Mouse (Mus musculus) hindbrain, postnatal 0 days (tissue): Measurements from ENCODE around the gene Hist1h2ab. TPM values are rescaled to one million over a fixed set of nuclear protein-coding genes. Genes with fewer than 3 reads are reported as not detected.
A peak's percentile ranks its signal among the peaks of the same experiment; 100 is the strongest.

Experiments
- ATAC-seq: fragments of 200-750 bp; cut with Nextera tagmentation; 2 replicates; pipeline ENCODE4 v1.8.0; 2017; ENCODE audit warnings: mild to moderate bottlenecking, moderate TSS enrichment, moderate library complexity
- DNase-seq: peaks from one replicate; pipeline ENCODE4 v3.0.0-alpha.2; 2015; ENCODE audit warnings: low spot score
- H3K27ac ChIP-seq: fragments of 300-500 bp; sonication (generic); 2 replicates; pipeline ENCODE4 v1.5.1; 2014; ENCODE audit warnings: mild to moderate bottlenecking
- H3K27me3 ChIP-seq: fragments of 300-500 bp; sonication (generic); 2 replicates; pipeline ENCODE4 v1.6.1; 2014; ENCODE audit warnings: low read length, mixed read lengths; ENCODE audit not compliant: insufficient read depth
- H3K36me3 ChIP-seq: fragments of 300-500 bp; sonication (generic); 2 replicates; pipeline ENCODE4 v1.6.1; 2014; ENCODE audit warnings: low read length, mixed read lengths; ENCODE audit not compliant: insufficient read depth
- H3K4me1 ChIP-seq: fragments of 300-500 bp; sonication (generic); 2 replicates; pipeline ENCODE4 v1.6.1; 2014; ENCODE audit warnings: antibody characterized with exemption, low read length, mixed read lengths; ENCODE audit not compliant: insufficient read depth
- H3K4me2 ChIP-seq: fragments of 300-500 bp; sonication (generic); 2 replicates; pipeline ENCODE4 v1.6.1; 2014; ENCODE audit warnings: low read depth, mild to moderate bottlenecking, low read length, moderate library complexity, mixed read lengths
- H3K4me3 ChIP-seq: fragments of 300-500 bp; sonication (generic); 2 replicates; pipeline ENCODE4 v1.5.1; 2014; ENCODE audit warnings: low read length
- H3K9ac ChIP-seq: fragments of 300-500 bp; sonication (generic); replicated peaks from 2 replicates; pipeline ENCODE4 v1.6.1; 2014; ENCODE audit warnings: mild to moderate bottlenecking, low read length, moderate library complexity, mixed read lengths
- H3K9me3 ChIP-seq: fragments of 300-500 bp; sonication (generic); 2 replicates; pipeline ENCODE4 v1.6.1; 2016; ENCODE audit warnings: low read length, mixed read lengths
- CTCF ChIP-seq: IDR thresholded peaks from 2 replicates; pipeline ENCODE4 v1.5.1; 2016; ENCODE audit warnings: antibody characterized with exemption, control low read depth, low read depth
- WGBS: fragments of 180-500 bp; shearing (Covaris S2); extraction: QIAGEN DNeasy Blood & Tissue Kit; methylation state at CpG from one replicate; pipeline ENCODE4 v1.1.7; 2014; 5-methylcytosine and 5-hydroxymethylcytosine counted together
- polyA plus RNA-seq: library from polyadenylated mRNA; unstranded; fragments of >200 nt; fragmentation: Nextera tagmentation; extraction: Ambion mirVana; gene quantifications from 2 replicates; pipeline ENCODE4 v1.2.1, GENCODE M21; 2015
- total RNA-seq: library from RNA; depleted of rRNA; stranded (reverse); fragments of >200 nt; gene quantifications from 2 replicates; pipeline ENCODE4 v1.2.3, GENCODE M21; 2014

The Hist1h2ab gene
- total and polyA plus RNA-seq, 2 experiments from 2014 or later = 7.4 to 438 TPM

GRCm38 (mm10) chr13:23725213-23725612, 25.7 kb upstream of the Hist1h2ab start:
- no peaks in the 10 kb centered on the region for H3K4me1 ChIP-seq
- WGBS = 36% methylated on average over 1 of the region's 1 CpGs
- H3K36me3 ChIP-seq = no peaks in the 10 kb centered on the region
- no peak for DNase-seq
- no peak for TF ChIP-seq CTCF
- no peak overlapping the region for H3K4me3 ChIP-seq
- H3K27ac ChIP-seq = no peak overlapping the region
- no peaks in the 10 kb centered on the region for H3K27me3 ChIP-seq
- no peak overlapping the region for H3K9ac ChIP-seq
- no peak for ATAC-seq
- no peaks in the 10 kb centered on the region for H3K9me3 ChIP-seq
- H3K4me2 ChIP-seq = no peak overlapping the region

GRCm38 (mm10) chr13:23728472-23729191, 22.3 kb upstream of the Hist1h2ab start:
- ATAC-seq (no peak), DNase-seq (no peak)
- Histone ChIP-seq H3K27ac (no peak overlapping the region), H3K4me3 (no peak overlapping the region), H3K4me2 (no peak overlapping the region), H3K4me1 (no peaks in the 10 kb centered on the region), H3K9ac (no peak overlapping the region), H3K9me3 (no peaks in the 10 kb centered on the region), H3K36me3 (no peaks in the 10 kb centered on the region), H3K27me3 (no peaks in the 10 kb centered on the region)
- 71% methylated on average over 18 of the region's 18 CpGs for WGBS
- TF ChIP-seq CTCF = no peak

GRCm38 (mm10) chr13:23729192-23729525, 21.8 kb upstream of the Hist1h2ab start:
- Histone ChIP-seq H3K4me3 (no peak overlapping the region), H3K9me3 (no peaks in the 10 kb centered on the region), H3K4me1 (no peaks in the 10 kb centered on the region), H3K27me3 (no peaks in the 10 kb centered on the region), H3K4me2 (no peak overlapping the region), H3K27ac (no peak overlapping the region), H3K9ac (no peak overlapping the region), H3K36me3 (no peaks in the 10 kb centered on the region)
- no peak for DNase-seq
- no peak for TF ChIP-seq CTCF
- ATAC-seq = no peak
- whole genome bisulfite sequencing = 91% methylated on average over 9 of the region's 9 CpGs

GRCm38 (mm10) chr13:23729706-23730105, 21.2 kb upstream of the Hist1h2ab start:
- Histone ChIP-seq H3K36me3 (no peaks in the 10 kb centered on the region), H3K9ac (no peak overlapping the region), H3K9me3 (no peaks in the 10 kb centered on the region), H3K4me2 (no peak overlapping the region), H3K27ac (no peak overlapping the region), H3K27me3 (no peaks in the 10 kb centered on the region), H3K4me3 (no peak overlapping the region), H3K4me1 (no peaks in the 10 kb centered on the region)
- no peak for TF ChIP-seq CTCF
- DNase-seq = no peak
- ATAC-seq = no peak
- WGBS = 92% methylated on average over 5 of the region's 5 CpGs

GRCm38 (mm10) chr13:23730479-23730878, 20.4 kb upstream of the Hist1h2ab start:
- H3K4me3 ChIP-seq = no peak overlapping the region
- no peak overlapping the region for H3K9ac ChIP-seq
- DNase-seq (no peak), ATAC-seq (no peak)
- TF ChIP-seq CTCF = no peak
- no peak overlapping the region for H3K27ac ChIP-seq
- H3K4me1 ChIP-seq = no peaks in the 10 kb centered on the region
- no peaks in the 10 kb centered on the region for H3K36me3 ChIP-seq
- H3K9me3 ChIP-seq = no peaks in the 10 kb centered on the region
- WGBS = 49% methylated on average over 8 of the region's 8 CpGs
- H3K27me3 ChIP-seq = no peaks in the 10 kb centered on the region
- no peak overlapping the region for H3K4me2 ChIP-seq

- DNase-seq = peak; percentile 72
- H3K27ac ChIP-seq = no peak overlapping the region
- H3K9me3 ChIP-seq = no peaks in the 10 kb centered on the region
Observed at GRCm38 (mm10) chr13:23732156-23732804, 18.6 kb upstream of the Hist1h2ab start.

GRCm38 (mm10) chr13:23737091-23737490, 13.8 kb upstream of the Hist1h2ab start:
- ATAC-seq (no peak), DNase-seq (no peak)
- Histone ChIP-seq H3K9me3 (no peaks in the 10 kb centered on the region), H3K4me1 (peaks cover 6% of the 10 kb centered on the region; the same call in 1 of the 2 replicates), H3K27me3 (no peaks in the 10 kb centered on the region), H3K4me2 (no peak overlapping the region), H3K9ac (no peak overlapping the region), H3K4me3 (no peak overlapping the region), H3K36me3 (no peaks in the 10 kb centered on the region), H3K27ac (no peak overlapping the region)
- no peak for TF ChIP-seq CTCF
- WGBS = 88% methylated on average over 5 of the region's 5 CpGs

More at GRCm38 (mm10) chr13:23732156-23732804, 18.6 kb upstream of the Hist1h2ab start:
- Histone ChIP-seq H3K36me3 (no peaks in the 10 kb centered on the region), H3K4me3 (no peak overlapping the region), H3K9ac (no peak overlapping the region), H3K4me1 (no peaks in the 10 kb centered on the region), H3K4me2 (no peak overlapping the region), H3K27me3 (no peaks in the 10 kb centered on the region)
- peak; percentile 88 for TF ChIP-seq CTCF
- 0 out of 2 replicates have a peak, but pooled peaks have one; percentile 49 for ATAC-seq
- WGBS = 23% methylated on average over 8 of the region's 8 CpGs
